Mouse (Mus musculus) fat pad, adult 2 months (tissue): ENCODE results near the gene Nxpe5.
A peak's percentile ranks its signal among the peaks of the same experiment; 100 is the strongest.

Experiments
- DNase-seq: peaks from one replicate; pipeline ENCODE4 v3.0.0-alpha.2; 2011; ENCODE audit warnings: low read depth, low spot score; ENCODE audit errors: extremely low read depth

The Nxpe5 gene

GRCm38 (mm10) chr5:138251144-138251543 lies 25.4 kb downstream of the Nxpe5 start:
- no peak for DNase-seq

GRCm38 (mm10) chr5:138253061-138253460 lies 27.4 kb downstream of the Nxpe5 start:
- no peak for DNase-seq

- DNase-seq, result peak; percentile 89
Measured at GRCm38 (mm10) chr5:138255353-138256093, 29.8 kb downstream of the Nxpe5 start, which contains the start of gene Lamtor4. TSS of gene Lamtor4 (plus strand) at chr5:138255482.

GRCm38 (mm10) chr5:138256094-138256467 lies 30.4 kb downstream of the Nxpe5 start:
- DNase-seq, result no peak

GRCm38 (mm10) chr5:138256966-138257584 lies 31.4 kb downstream of the Nxpe5 start:
- DNase-seq, result no peak

- no peak for DNase-seq
Measured at GRCm38 (mm10) chr5:138257585-138257978, 31.9 kb downstream of the Nxpe5 start.

- no peak for DNase-seq
Measured at GRCm38 (mm10) chr5:138258078-138258477, 32.4 kb downstream of the Nxpe5 start.

GRCm38 (mm10) chr5:138258542-138258941 lies 32.8 kb downstream of the Nxpe5 start:
- DNase-seq, result no peak

- no peak for DNase-seq
Measured at GRCm38 (mm10) chr5:138258993-138259392, 33.3 kb downstream of the Nxpe5 start.

GRCm38 (mm10) chr5:138260051-138260450 lies 34.4 kb downstream of the Nxpe5 start:
- no peak for DNase-seq

GRCm38 (mm10) chr5:138260834-138261233 lies 35.1 kb downstream of the Nxpe5 start:
- no peak for DNase-seq

- no peak for DNase-seq
Measured at GRCm38 (mm10) chr5:138262001-138262400, 36.3 kb downstream of the Nxpe5 start.

GRCm38 (mm10) chr5:138262582-138263240 lies 37.0 kb downstream of the Nxpe5 start:
- no peak for DNase-seq

- DNase-seq, result no peak
Measured at GRCm38 (mm10) chr5:138263260-138264206, 37.8 kb downstream of the Nxpe5 start, which contains the start of gene BC037034. TSS of gene BC037034 (minus strand) at chr5:138264033.

GRCm38 (mm10) chr5:138264207-138264578 lies 38.5 kb downstream of the Nxpe5 start:
- DNase-seq, result no peak

- DNase-seq, result no peak
Measured at GRCm38 (mm10) chr5:138265712-138266111, 40.0 kb downstream of the Nxpe5 start.

GRCm38 (mm10) chr5:138267114-138267513 lies 41.4 kb downstream of the Nxpe5 start:
- no peak for DNase-seq

GRCm38 (mm10) chr5:138268980-138269379 lies 43.3 kb downstream of the Nxpe5 start:
- no peak for DNase-seq

- no peak for DNase-seq
Measured at GRCm38 (mm10) chr5:138271232-138271631, 45.5 kb downstream of the Nxpe5 start.

- no peak for DNase-seq
Measured at GRCm38 (mm10) chr5:138272409-138272923, 46.8 kb downstream of the Nxpe5 start, which contains the start of gene Gal3st4. TSS of gene Gal3st4 (minus strand) at chr5:138272840.

- no peak for DNase-seq
Measured at GRCm38 (mm10) chr5:138274186-138274585, 48.5 kb downstream of the Nxpe5 start.
